Mouse (Mus musculus): ENCODE measurements around the gene Lonp2. TPM values are rescaled to one million over a fixed set of nuclear protein-coding genes. Genes with fewer than 3 reads are reported as not detected.

Gene Lonp2
- polyA plus RNA-seq, 1 experiment from 2014 or later, result 76.3 TPM

- H3K4me2 ChIP-seq (ENCODE audit: low read depth), result no peak overlapping the region
- H3K4me3 ChIP-seq (ENCODE audit: low read depth, low read length), result no peak overlapping the region
- H3K9me3 ChIP-seq (ENCODE audit: control insufficient read depth, low read length), result no peaks in the 10 kb centered on the region
- ATAC-seq (ENCODE audit: insufficient read depth, low FRiP score, low TSS enrichment), result no peak
- no peak overlapping the region for H3K27ac ChIP-seq (ENCODE audit: low read depth, low read length)
- no peaks in the 10 kb centered on the region for H3K4me1 ChIP-seq (ENCODE audit: control insufficient read depth, insufficient read depth, low read length)
- H3K9ac ChIP-seq (ENCODE audit: low read length), result no peak overlapping the region
- H3K27me3 ChIP-seq (ENCODE audit: control insufficient read depth, insufficient read depth, low read length), result no peaks in the 10 kb centered on the region
- WGBS, result 86% methylated on average over 3 of the region's 3 CpGs
- no peaks in the 10 kb centered on the region for H3K36me3 ChIP-seq (ENCODE audit: control insufficient read depth, insufficient read depth, low read length)
- no peak for DNase-seq (ENCODE audit: low spot score)
Observed at GRCm38 (mm10) chr8:86686629-86687028, 62.8 kb downstream of the Lonp2 start.

- H3K4me1 ChIP-seq (ENCODE audit: control insufficient read depth, insufficient read depth, low read length), result no peaks in the 10 kb centered on the region
- H3K4me2 ChIP-seq (ENCODE audit: low read depth), result no peak overlapping the region
- no peak overlapping the region for H3K9ac ChIP-seq (ENCODE audit: low read length)
- H3K36me3 ChIP-seq (ENCODE audit: control insufficient read depth, insufficient read depth, low read length), result no peaks in the 10 kb centered on the region
- no peak overlapping the region for H3K27ac ChIP-seq (ENCODE audit: low read depth, low read length)
- no peaks in the 10 kb centered on the region for H3K9me3 ChIP-seq (ENCODE audit: control insufficient read depth, low read length)
- 90% methylated on average over 1 of the region's 1 CpGs for WGBS
- no peak overlapping the region for H3K4me3 ChIP-seq (ENCODE audit: low read depth, low read length)
- no peaks in the 10 kb centered on the region for H3K27me3 ChIP-seq (ENCODE audit: control insufficient read depth, insufficient read depth, low read length)
- no peak for DNase-seq (ENCODE audit: low spot score)
- ATAC-seq (ENCODE audit: insufficient read depth, low FRiP score, low TSS enrichment), result no peak
Observed at GRCm38 (mm10) chr8:86692107-86692506, 68.3 kb downstream of the Lonp2 start.

- no peak overlapping the region for H3K4me2 ChIP-seq (ENCODE audit: low read depth)
- 85% methylated on average over 1 of the region's 1 CpGs for WGBS
Observed at GRCm38 (mm10) chr8:86694011-86694410, 70.2 kb downstream of the Lonp2 start.

GRCm38 (mm10) chr8:86695703-86696102, 71.9 kb downstream of the Lonp2 start:
- 96% methylated on average over 2 of the region's 2 CpGs for WGBS

More at GRCm38 (mm10) chr8:86694011-86694410, 70.2 kb downstream of the Lonp2 start:
- ATAC-seq (ENCODE audit: insufficient read depth, low FRiP score, low TSS enrichment), result no peak
- H3K9ac ChIP-seq (ENCODE audit: low read length), result no peak overlapping the region
- no peak overlapping the region for H3K27ac ChIP-seq (ENCODE audit: low read depth, low read length)
- no peaks in the 10 kb centered on the region for H3K27me3 ChIP-seq (ENCODE audit: control insufficient read depth, insufficient read depth, low read length)
- H3K4me1 ChIP-seq (ENCODE audit: control insufficient read depth, insufficient read depth, low read length), result no peaks in the 10 kb centered on the region
- H3K9me3 ChIP-seq (ENCODE audit: control insufficient read depth, low read length), result no peaks in the 10 kb centered on the region
- H3K36me3 ChIP-seq (ENCODE audit: control insufficient read depth, insufficient read depth, low read length), result no peaks in the 10 kb centered on the region
- no peak for DNase-seq (ENCODE audit: low spot score)
- H3K4me3 ChIP-seq (ENCODE audit: low read depth, low read length), result no peak overlapping the region

GRCm38 (mm10) chr8:86698811-86699421, 75.1 kb downstream of the Lonp2 start:
- WGBS, result 81% methylated on average over 1 of the region's 1 CpGs
- no peak for DNase-seq (ENCODE audit: low spot score)
- Histone ChIP-seq H3K27ac (ENCODE audit: low read depth, low read length) (no peak overlapping the region), H3K9ac (ENCODE audit: low read length) (no peak overlapping the region), H3K4me1 (ENCODE audit: control insufficient read depth, insufficient read depth, low read length) (no peaks in the 10 kb centered on the region), H3K9me3 (ENCODE audit: control insufficient read depth, low read length) (no peaks in the 10 kb centered on the region), H3K4me3 (ENCODE audit: low read depth, low read length) (no peak overlapping the region), H3K27me3 (ENCODE audit: control insufficient read depth, insufficient read depth, low read length) (no peaks in the 10 kb centered on the region), H3K36me3 (ENCODE audit: control insufficient read depth, insufficient read depth, low read length) (no peaks in the 10 kb centered on the region), H3K4me2 (ENCODE audit: low read depth) (no peak overlapping the region)
- no peak for ATAC-seq (ENCODE audit: insufficient read depth, low FRiP score, low TSS enrichment)

More at GRCm38 (mm10) chr8:86695703-86696102, 71.9 kb downstream of the Lonp2 start:
- H3K27ac ChIP-seq (ENCODE audit: low read depth, low read length), result no peak overlapping the region
- ATAC-seq (ENCODE audit: insufficient read depth, low FRiP score, low TSS enrichment) (no peak), DNase-seq (ENCODE audit: low spot score) (no peak)
- H3K36me3 ChIP-seq (ENCODE audit: control insufficient read depth, insufficient read depth, low read length), result no peaks in the 10 kb centered on the region
- H3K4me2 ChIP-seq (ENCODE audit: low read depth), result no peak overlapping the region
- H3K9ac ChIP-seq (ENCODE audit: low read length), result no peak overlapping the region
- H3K27me3 ChIP-seq (ENCODE audit: control insufficient read depth, insufficient read depth, low read length), result no peaks in the 10 kb centered on the region
- no peak overlapping the region for H3K4me3 ChIP-seq (ENCODE audit: low read depth, low read length)
- H3K4me1 ChIP-seq (ENCODE audit: control insufficient read depth, insufficient read depth, low read length), result no peaks in the 10 kb centered on the region
- H3K9me3 ChIP-seq (ENCODE audit: control insufficient read depth, low read length), result no peaks in the 10 kb centered on the region

GRCm38 (mm10) chr8:86699471-86699870, 75.6 kb downstream of the Lonp2 start:
- Histone ChIP-seq H3K9ac (ENCODE audit: low read length) (no peak overlapping the region), H3K36me3 (ENCODE audit: control insufficient read depth, insufficient read depth, low read length) (no peaks in the 10 kb centered on the region), H3K27me3 (ENCODE audit: control insufficient read depth, insufficient read depth, low read length) (no peaks in the 10 kb centered on the region), H3K27ac (ENCODE audit: low read depth, low read length) (no peak overlapping the region), H3K4me2 (ENCODE audit: low read depth) (no peak overlapping the region), H3K9me3 (ENCODE audit: control insufficient read depth, low read length) (no peaks in the 10 kb centered on the region), H3K4me3 (ENCODE audit: low read depth, low read length) (no peak overlapping the region), H3K4me1 (ENCODE audit: control insufficient read depth, insufficient read depth, low read length) (no peaks in the 10 kb centered on the region)
- WGBS, result 94% methylated on average over 12 of the region's 12 CpGs
- no peak for DNase-seq (ENCODE audit: low spot score)
- ATAC-seq (ENCODE audit: insufficient read depth, low FRiP score, low TSS enrichment), result no peak

GRCm38 (mm10) chr8:86702453-86702852, 78.6 kb downstream of the Lonp2 start:
- no peak for ATAC-seq (ENCODE audit: insufficient read depth, low FRiP score, low TSS enrichment)
- H3K36me3 ChIP-seq (ENCODE audit: control insufficient read depth, insufficient read depth, low read length), result no peaks in the 10 kb centered on the region

GRCm38 (mm10) chr8:86705317-86705716, 81.5 kb downstream of the Lonp2 start:
- no peak for ATAC-seq (ENCODE audit: insufficient read depth, low FRiP score, low TSS enrichment)
- Histone ChIP-seq H3K4me1 (ENCODE audit: control insufficient read depth, insufficient read depth, low read length) (no peaks in the 10 kb centered on the region), H3K4me2 (ENCODE audit: low read depth) (no peak overlapping the region), H3K9me3 (ENCODE audit: control insufficient read depth, low read length) (no peaks in the 10 kb centered on the region), H3K36me3 (ENCODE audit: control insufficient read depth, insufficient read depth, low read length) (no peaks in the 10 kb centered on the region), H3K27ac (ENCODE audit: low read depth, low read length) (no peak overlapping the region), H3K27me3 (ENCODE audit: control insufficient read depth, insufficient read depth, low read length) (no peaks in the 10 kb centered on the region), H3K4me3 (ENCODE audit: low read depth, low read length) (no peak overlapping the region), H3K9ac (ENCODE audit: low read length) (no peak overlapping the region)
- 82% methylated on average over 3 of the region's 3 CpGs for WGBS
- no peak for DNase-seq (ENCODE audit: low spot score)

More at GRCm38 (mm10) chr8:86702453-86702852, 78.6 kb downstream of the Lonp2 start:
- Histone ChIP-seq H3K9me3 (ENCODE audit: control insufficient read depth, low read length) (no peaks in the 10 kb centered on the region), H3K4me1 (ENCODE audit: control insufficient read depth, insufficient read depth, low read length) (no peaks in the 10 kb centered on the region), H3K4me3 (ENCODE audit: low read depth, low read length) (no peak overlapping the region), H3K9ac (ENCODE audit: low read length) (no peak overlapping the region), H3K27me3 (ENCODE audit: control insufficient read depth, insufficient read depth, low read length) (no peaks in the 10 kb centered on the region), H3K27ac (ENCODE audit: low read depth, low read length) (no peak overlapping the region), H3K4me2 (ENCODE audit: low read depth) (no peak overlapping the region)
- 91% methylated on average over 3 of the region's 3 CpGs for WGBS
- DNase-seq (ENCODE audit: low spot score), result no peak

- Histone ChIP-seq H3K36me3 (ENCODE audit: control insufficient read depth, insufficient read depth, low read length) (no peaks in the 10 kb centered on the region), H3K27me3 (ENCODE audit: control insufficient read depth, insufficient read depth, low read length) (no peaks in the 10 kb centered on the region), H3K9ac (ENCODE audit: low read length) (no peak overlapping the region), H3K4me2 (ENCODE audit: low read depth) (no peak overlapping the region), H3K27ac (ENCODE audit: low read depth, low read length) (no peak overlapping the region), H3K4me1 (ENCODE audit: control insufficient read depth, insufficient read depth, low read length) (no peaks in the 10 kb centered on the region), H3K9me3 (ENCODE audit: control insufficient read depth, low read length) (no peaks in the 10 kb centered on the region), H3K4me3 (ENCODE audit: low read depth, low read length) (no peak overlapping the region)
- ATAC-seq (ENCODE audit: insufficient read depth, low FRiP score, low TSS enrichment) (no peak), DNase-seq (ENCODE audit: low spot score) (no peak)
- 79% methylated on average over 5 of the region's 5 CpGs for WGBS
Observed at GRCm38 (mm10) chr8:86706756-86707155, 82.9 kb downstream of the Lonp2 start.

All from neural tube, embryonic 11.5 days (tissue).